Mouse (Mus musculus) frontal cortex, postnatal 36 days (tissue): ENCODE results near the gene Kalrn.

ENCODE experiments used
- DNase-seq, 2 experiments: peaks; one replicate each; pipeline ENCODE4 v3.0.0; 2022; ENCODE audit warnings: low spot score in 2 of 2

The Kalrn gene

DNA sequence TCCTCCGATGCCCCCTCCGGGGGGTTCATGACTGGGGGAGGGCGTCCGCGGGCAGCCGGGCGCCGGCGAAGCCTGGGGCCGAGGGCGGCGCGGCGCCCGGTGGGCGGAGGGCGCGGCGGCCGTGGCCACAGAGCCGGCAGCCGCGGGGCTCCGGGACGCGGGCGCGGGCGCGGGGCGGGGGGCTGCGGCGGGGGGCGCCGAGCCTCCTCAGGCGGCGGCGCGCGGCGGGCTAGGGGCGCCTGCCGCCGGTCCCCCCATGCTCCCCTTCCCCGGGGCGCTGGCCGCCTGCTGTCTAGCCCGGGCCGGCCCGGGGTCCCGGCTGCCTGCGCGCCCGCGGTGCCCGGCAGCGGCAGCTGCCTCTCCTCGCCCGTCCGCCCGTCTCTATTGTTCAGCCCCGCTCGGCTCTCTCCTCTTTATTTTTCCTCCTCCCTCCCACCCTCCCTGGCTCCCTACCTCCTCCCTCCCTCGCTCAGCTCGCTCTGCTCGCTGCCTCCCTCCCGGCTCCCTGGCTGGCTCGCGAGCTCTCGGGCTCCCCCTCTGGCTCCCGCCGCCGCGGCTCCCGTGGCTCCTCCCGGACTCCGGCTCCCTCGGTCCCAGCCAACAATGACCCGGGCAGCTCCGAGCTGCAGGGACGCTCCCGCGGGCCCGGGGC lies at the start of gene Kalrn:
Kalrn (minus strand) TSS at position 382 of the 652 bp plus-strand sequence.
- peak; percentile 86 to 88 for DNase-seq

DNA sequence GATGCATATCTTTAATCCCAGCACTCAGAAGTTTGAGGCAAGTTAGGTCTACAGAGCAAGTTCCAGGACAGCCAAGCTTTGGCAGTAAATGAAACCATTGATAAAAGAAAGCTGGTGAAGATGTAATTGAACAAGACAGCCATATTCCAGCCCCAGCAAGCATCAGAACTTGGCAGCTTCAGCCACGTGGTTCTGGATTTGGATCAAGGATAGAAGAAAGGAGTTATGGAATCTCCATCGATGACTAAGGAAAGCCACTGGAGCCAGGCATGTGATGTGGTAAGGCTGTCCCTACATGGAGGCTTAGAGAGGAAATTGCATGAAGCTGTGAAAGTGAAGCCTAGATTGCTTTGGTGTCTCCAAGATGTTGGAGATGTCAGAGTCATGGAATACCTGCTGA lies 40.7 kb upstream of the Kalrn start:
- no peak for DNase-seq

DNA sequence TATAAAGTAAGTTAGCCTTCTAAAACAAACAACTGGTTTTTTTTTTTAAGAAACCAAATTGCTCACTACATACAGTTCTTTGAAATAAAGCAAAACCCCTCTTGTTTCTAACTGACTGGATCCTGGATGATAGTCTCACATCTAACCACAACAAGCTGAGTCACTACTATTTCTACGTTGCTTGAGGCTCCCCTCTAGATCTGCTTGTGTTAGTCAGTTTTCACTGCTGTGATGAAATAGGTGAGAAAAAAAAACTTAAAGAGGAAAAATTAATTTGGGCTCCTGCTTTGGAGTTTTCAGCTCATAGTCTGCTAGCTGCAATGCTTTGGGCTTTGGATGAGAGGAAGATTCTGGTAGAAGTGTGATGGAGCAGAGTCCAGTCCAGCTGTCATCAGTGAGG lies 36.8 kb upstream of the Kalrn start:
- DNase-seq, result no peak

DNA sequence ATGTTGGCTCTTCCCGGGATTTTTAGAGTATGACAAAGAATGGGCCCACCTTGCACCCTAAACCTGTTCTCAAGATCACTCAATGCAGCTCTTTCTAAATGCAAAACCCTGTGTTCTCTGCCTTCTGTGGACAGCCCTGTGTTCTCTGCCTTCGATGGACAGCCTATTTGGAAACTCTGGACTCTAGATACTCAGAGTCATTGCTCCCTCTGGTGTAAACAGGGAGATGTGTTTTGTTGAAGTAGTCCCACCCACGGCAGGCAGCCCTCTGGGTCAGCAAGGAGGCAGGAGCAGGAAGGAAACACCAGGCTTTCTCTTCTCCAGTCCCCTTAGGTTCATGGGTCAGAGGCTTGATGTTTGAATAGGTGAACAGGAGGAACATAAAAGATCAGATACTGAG lies 32.3 kb upstream of the Kalrn start:
- DNase-seq, result peak in 1 of 2 experiments; percentile 11

DNA sequence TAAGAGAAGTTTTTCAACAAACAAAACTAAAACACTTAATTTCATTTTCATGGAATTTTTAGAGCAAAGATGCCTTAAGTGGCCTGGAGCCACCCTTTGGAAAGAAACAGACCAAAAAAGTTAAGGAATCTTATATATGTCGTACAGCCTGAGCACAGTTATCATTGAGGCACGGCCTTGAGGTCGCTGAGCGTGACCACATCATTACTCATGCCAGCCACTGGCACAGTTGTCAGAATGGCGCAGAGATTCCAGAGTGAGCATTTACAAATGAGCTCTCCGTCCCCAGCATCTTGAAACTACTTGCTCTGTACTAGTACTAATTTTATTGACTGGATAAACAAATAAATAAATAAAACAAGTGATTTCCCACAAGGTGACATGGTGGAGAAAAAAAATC lies 30.5 kb upstream of the Kalrn start:
- DNase-seq, result no peak

DNA sequence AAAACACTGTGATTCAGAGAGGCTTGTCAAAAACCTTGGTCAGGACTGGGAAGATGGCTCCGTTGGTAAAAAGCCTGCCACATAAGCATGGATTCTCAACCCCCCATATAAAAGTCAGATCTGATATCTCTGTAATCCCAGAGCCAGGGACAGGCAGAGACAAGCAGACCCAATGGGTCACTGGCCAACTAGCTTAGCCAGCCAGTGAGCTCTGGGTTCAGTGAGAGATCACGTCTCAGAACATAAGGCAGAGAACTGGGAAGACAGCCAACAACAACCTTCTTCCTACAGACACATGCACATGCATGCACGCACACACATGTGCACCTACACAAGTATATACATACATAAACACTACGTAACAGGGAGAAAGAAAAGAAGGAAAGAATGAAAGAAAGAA lies 29.7 kb upstream of the Kalrn start:
- no peak for DNase-seq

DNA sequence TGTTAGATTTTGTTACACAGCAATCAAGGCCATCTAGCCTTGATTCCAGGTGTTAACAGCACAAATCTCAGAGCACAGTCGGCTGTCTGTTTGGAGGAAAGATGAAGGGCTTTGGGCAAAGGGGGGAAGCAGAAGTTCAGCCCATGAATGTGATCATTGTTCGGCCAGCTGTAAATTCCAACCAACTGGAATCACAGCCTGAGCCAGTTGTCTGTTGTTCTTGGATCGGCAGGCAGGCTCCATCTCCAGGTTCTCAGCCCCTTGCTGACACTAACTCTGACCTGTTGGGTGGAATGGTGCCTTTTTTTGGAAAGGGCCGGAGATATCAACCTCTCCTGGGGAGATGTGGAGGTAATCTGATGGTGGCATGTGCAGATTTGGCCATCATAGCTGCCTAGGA lies 28.6 kb upstream of the Kalrn start:
- DNase-seq, result no peak

DNA sequence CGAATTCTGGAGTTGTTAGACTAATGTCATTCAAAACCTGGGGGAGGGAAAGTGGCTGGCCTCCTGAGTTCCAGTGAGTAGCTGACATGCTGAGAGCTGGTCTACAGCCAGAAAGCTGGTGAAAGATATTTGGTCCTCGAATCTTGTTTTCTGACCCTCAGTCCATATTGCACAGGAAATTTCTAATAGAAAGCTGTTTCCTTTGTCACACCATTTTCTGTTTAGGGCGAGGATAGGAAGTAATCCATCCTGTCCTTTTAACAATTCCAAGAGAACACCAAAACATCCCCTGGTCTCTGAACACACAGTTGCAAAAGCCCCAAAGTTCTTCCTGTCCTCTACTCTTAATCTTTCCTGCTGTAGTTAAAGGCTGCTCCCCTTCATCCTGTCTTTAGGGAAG lies 22.0 kb upstream of the Kalrn start:
- DNase-seq, result no peak

DNA sequence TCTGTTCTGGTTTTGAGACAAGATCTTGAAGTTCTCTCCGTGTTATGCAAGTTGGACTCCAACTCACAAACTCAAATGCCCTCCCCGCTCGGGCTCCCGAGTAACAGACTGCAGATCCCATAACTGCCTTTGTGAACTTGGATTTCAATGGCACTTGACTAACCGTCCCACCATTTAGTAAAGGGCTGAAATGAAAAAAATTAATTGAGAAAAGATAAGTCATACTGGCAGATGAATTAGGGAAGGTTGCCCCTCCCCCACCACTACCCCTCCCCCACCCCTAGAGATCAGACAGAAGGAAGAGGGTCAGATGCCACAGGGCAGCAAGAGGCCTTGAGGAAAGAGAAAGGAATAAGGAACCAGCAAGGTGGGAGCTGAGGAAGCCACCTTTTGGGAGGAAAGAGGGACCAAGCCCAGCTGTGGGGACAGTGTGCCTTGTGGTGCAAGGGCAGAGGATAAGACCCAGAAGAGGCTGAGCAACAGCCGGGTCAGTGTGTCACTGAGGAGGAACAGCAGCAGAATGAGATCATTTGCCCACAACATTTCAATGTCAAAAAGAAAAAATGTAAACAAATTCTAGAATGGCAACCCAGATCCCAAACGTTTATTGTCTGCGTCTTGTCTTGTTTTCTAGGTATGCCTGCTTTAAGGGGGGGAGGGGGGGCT lies 21.4 kb upstream of the Kalrn start:
- no peak for DNase-seq

DNA sequence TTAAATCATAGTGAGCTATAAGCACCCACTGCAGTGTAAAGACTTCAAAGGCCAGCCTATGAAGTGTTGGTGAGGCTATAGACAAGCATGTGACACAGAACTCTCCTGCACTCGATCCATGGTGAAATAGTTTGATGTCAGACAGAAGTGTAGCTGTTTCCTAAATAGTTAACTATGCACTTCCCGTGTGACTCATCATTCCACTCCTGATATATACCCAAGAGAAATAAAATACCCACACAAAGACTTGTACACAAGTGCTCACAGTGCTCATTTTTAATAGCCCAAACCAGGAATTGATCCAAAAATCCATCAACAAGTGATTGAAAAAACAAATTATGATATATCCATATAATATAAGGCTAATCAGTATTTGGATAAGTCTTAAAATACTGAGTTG lies 19.4 kb upstream of the Kalrn start:
- DNase-seq, result no peak

DNA sequence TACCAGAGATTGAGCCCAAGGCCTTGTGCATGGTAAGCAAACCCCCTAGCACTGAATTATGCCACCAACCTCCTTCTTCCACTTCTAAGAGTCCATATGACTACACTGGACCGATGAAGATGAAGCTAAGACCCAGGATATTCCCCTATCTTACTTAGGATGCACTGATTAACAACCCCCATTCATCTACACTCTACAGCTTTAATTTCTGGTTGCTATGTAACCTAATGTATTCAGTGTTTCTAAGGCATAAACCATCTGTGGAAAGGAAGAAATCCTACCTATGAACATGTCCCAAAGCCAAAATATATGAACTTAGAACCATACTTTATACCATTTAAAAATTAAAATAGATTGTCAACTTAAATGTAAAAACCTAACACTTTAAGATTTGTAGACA lies 18.6 kb upstream of the Kalrn start:
- no peak for DNase-seq

DNA sequence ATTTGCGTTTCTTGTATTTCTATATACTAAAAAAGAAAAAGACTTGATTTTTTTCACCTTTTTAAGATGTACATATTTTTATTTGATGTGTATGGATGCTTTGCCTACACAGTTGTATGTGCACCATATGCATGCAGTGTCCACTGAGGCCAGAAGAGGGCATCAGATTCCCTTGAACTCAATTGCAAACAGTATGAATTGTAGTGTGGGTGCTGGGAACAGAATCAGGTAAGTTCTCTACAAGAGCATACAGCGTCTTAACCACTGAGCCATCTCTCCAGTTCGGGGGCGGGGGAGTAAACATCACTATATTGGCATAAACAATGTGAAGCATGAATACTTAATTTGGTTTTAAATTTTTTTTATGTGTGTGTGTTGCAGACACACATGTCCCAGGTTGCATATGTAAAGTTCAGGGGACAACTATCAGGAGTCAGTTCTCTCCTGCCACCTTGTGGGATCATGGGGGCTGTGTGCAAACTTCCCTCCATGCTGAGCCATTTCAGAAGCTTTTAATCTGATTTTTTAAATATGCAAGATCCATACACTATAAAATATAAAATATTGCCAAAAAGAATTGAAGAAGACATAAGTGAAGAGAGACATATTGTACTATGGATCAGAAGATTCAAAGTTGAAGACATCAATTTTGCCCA lies 6.5 kb upstream of the Kalrn start:
- no peak for DNase-seq

DNA sequence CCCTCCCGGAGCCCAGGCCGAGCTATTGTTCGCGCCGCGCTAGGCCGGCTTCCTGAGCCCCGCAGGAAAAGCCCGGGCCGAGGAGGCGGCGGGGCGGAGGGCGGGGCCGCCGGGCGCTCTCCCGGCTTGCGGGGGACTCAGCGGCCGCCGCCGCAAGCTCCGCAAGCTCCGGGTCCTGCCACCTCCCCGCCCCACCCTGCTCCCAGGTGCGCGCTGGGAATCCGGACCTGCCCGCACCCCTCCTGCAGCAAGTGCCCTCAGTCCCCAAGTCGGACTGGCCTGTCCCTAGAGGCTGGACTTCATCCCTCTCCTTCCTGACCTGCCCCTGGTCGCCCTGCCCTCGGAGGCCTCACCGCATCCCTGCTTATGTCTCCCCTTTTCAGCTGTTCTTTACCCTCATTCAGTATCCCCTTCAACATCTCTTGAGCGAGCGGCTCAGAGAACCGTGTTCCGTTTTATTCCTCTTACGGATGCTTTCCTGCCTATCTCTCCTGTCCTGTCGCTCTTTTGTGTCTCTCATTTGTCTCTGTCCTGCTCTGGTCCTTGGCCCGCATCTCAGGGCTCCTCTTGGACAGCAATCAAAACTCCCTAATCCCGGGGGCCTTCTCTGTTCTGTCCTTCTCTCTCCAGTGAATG lies 642 bp upstream of the Kalrn start:
- no peak for DNase-seq

DNA sequence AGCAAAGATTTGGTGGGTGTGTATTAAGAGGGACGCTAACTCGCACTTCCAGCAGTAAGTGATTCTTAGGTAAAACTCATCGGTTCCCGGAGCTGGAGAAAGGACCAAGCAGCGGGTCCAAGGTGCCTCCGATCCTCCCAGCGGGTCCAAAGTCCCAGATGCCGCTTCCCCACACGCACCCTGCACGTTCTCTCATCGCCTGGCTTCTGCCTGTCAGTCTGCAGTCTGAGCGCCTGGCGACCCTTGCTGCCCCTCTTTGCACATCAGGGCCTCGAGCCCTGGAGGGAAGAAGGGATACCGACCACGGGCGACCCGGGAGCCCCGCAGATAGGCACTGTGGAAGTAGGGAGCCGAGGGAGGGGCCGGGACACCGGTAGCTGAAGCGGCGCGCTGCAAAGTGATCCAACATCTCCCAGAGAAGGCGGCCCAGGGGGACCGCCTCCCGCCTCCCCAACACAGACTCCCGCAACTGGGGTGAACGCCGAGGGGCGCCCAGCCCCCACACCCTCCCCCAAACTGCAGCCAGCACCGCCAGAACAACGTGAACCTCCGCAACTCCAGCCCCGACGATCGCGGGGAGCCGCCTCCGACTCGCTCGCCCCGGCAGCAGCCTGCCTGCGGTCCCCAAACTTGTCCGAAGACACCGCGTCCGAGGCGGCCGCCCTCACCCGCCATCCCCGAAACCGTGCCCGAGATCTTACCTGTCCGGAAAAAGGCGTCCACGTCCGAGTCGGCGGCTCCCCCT lies 754 bp downstream of the Kalrn start:
- peak in 1 of 2 experiments; percentile 45 for DNase-seq

DNA sequence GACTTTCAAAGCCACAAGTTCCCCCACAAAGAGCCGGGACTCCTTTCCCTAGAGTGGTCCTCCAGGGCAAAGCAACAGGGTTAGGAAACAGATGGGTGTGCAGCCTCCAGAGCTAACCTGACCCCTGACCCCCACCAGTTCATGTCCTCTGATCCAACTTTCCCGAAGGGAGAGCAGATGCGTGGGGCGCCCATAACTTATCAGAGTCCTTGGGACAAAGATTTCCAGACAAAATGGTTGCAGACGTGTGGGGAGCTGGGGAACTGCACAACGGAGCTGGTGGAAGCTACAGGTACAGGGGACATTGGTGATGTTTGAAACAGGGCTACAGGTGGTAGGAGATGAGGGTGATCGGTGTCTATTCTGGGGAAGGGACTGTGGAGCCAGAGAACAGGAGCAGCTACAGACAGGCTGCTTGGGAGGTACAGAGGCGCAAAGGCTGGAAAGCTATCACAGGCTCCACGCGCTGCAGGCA lies 1.4 kb downstream of the Kalrn start:
- DNase-seq, result no peak

DNA sequence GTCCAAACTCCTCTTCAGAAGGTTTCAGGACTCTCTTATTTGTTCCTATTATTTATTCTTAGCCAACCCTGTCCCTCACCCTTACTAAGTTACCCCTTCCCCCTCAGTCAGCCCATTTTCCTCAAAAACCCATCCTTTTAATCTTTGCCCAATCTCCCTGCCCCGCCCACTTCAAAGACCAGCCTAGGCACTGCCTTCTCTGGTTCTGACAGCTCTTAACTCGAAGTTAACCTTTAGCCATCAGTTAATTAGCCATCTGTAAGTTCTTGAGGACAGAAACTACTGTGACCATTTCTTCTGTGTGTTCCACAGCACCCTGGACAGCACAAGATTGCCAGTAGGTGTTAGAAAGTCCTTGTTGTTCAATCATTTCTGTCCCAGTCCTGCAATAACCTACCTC lies 3.4 kb downstream of the Kalrn start:
- no peak for DNase-seq

DNA sequence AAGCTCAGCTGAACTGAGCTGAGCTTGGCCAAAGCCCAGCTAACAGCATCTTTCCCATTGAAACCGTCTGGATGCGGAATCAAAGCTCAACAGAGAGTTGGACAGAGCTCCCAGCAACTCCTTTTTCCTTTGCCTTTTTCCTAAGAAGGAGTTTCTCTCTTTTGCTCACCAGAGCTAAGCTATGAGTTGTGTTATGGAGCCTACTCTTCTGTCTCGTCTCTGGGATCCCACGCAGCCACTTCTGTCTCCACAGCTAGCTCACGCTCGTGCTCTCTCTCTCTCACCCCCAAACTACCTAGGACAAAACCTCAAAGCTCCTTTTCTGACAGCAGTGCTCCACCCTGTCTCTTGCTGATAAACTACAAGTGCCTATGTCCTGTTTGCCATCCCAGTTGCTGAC lies 4.5 kb downstream of the Kalrn start:
- peak in 1 of 2 experiments; percentile 49 for DNase-seq

DNA sequence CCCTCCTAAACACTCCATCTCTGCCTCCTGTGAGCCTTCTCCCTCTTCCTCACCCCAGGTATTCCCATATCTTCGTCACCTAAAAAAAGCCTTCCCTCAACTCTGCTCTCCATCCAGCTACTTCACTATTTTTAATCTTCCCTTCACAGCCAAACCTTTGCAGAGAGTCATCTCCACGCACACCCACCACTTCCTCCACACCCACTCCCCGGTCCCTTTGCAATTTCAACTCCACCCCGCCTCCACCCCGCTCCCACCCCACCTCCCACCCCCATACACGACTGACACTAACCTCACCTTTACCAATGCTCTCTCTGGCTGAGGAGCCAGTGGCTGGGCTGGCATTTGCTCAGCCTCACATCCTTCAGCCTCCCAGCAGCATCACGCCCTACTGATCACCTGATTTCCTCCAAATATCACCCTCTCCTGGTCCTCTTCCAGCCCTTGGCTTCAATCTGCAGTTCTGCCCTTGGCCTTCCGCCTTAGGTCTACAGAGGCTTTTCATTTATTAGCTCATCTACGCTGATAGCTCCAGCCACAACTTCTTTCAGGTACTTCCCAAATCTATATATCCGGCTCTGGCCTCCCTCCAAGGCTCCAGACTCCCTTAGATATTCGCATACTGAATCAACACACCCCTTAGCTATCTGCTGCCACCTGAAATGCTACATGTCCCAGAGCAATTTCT lies 9.6 kb downstream of the Kalrn start:
- DNase-seq, result peak in 1 of 2 experiments; percentile 42

DNA sequence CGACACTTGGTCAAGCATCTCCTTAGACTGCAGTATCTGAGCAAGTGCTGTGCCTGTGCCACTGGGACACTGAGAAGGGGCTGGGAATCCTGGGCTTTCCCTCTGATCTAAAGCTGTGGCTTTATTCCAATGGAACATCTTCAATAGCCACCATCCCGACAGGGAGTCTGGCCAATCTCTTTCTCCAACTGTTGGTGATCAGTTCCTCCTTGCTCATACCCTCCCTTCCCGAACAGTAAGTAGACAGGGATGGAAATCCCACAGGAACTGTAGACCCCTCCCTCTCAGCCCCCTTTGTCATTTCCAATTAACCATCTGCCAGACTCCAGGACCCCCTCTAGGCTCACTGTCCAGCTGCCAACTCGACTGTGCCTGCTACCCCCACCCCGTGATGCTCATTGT lies 11.6 kb downstream of the Kalrn start:
- DNase-seq, result peak in 1 of 2 experiments; percentile 6

DNA sequence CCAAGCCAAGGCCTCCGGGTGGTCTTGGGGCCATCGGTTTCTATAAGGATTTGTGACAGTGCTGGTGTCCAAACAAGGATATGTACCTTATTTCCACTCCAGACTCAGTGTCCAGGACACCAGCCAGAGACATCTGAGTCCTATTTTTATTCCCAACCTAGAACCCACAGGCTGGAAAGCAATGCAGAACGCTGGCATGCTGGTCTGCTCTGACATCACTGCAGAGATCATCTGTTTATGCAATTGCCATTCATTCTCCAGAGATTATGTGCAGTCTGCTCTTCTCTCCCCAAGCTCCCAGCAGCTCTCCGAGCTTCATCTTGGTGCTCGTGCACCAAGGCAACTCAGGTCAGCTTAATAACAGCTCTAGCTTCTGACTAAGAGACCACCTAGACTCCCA lies 12.5 kb downstream of the Kalrn start:
- DNase-seq, result peak; percentile 49 to 77

DNA sequence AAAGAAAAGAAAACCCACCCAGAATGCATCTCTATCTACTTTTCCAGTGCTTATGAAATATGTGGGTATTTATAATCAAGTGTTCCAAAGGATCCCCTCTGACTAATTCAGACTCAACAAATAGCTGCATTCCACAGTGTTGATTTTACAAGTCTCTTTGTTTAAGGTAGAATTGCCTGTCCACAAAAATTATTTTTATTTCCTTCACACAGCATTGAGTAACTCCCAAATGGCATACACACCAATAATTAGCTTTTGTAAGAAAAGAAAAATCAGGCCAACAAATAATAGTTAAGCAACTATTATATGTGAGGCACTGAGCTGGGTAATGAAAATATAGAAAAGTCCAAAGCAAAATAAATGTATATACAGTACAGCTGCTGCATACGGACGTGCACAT lies 12.9 kb downstream of the Kalrn start:
- DNase-seq, result no peak
